Mouse (Mus musculus) layer of hippocampus, adult 9-10 months (tissue): Measurements from ENCODE around the gene Ccdc51.

ENCODE experiments used
- DNase-seq: peaks from one replicate; pipeline ENCODE4 v3.0.0; 2022; ENCODE audit warnings: low spot score

Ccdc51 gene

GRCm38 (mm10) chr9:109057543-109057942 is 24.8 kb upstream of the Ccdc51 start:
- DNase-seq, result no peak

- DNase-seq, result no peak
Observed at GRCm38 (mm10) chr9:109058006-109058765, 24.1 kb upstream of the Ccdc51 start.

GRCm38 (mm10) chr9:109059136-109059903 is 23.0 kb upstream of the Ccdc51 start, which contains the start of gene Trex1:
Trex1 (minus strand) TSS chr9:109059734.
- peak; percentile 91 for DNase-seq

- DNase-seq, result no peak
Observed at GRCm38 (mm10) chr9:109060184-109060897, 22.0 kb upstream of the Ccdc51 start.

GRCm38 (mm10) chr9:109060898-109061295 is 21.4 kb upstream of the Ccdc51 start:
- no peak for DNase-seq

- DNase-seq, result no peak
Observed at GRCm38 (mm10) chr9:109068095-109068735, 14.1 kb upstream of the Ccdc51 start.

GRCm38 (mm10) chr9:109073661-109074573 is 8.4 kb upstream of the Ccdc51 start, which contains the start of gene Atrip:
Atrip (minus strand) TSS chr9:109074124.
- peak; percentile 75 for DNase-seq

- DNase-seq, result no peak
Observed at GRCm38 (mm10) chr9:109080516-109080915, 1.8 kb upstream of the Ccdc51 start.

GRCm38 (mm10) chr9:109081749-109082123 is 557 bp upstream of the Ccdc51 start:
- no peak for DNase-seq

- DNase-seq, result no peak
Observed at GRCm38 (mm10) chr9:109084922-109085321, 2.6 kb downstream of the Ccdc51 start.

- no peak for DNase-seq
Observed at GRCm38 (mm10) chr9:109087987-109088386, 5.7 kb downstream of the Ccdc51 start.

GRCm38 (mm10) chr9:109090446-109090845 is 8.2 kb downstream of the Ccdc51 start:
- no peak for DNase-seq

- no peak for DNase-seq
Observed at GRCm38 (mm10) chr9:109091802-109092201, 9.5 kb downstream of the Ccdc51 start.

- no peak for DNase-seq
Observed at GRCm38 (mm10) chr9:109092799-109093198, 10.5 kb downstream of the Ccdc51 start.

GRCm38 (mm10) chr9:109093786-109094552 is 11.7 kb downstream of the Ccdc51 start:
- DNase-seq, result no peak

- no peak for DNase-seq
Observed at GRCm38 (mm10) chr9:109094553-109095136, 12.4 kb downstream of the Ccdc51 start.

GRCm38 (mm10) chr9:109095137-109095982 is 13.1 kb downstream of the Ccdc51 start, which contains the start of gene Plxnb1:
Plxnb1 (plus strand) TSS chr9:109095389.
- DNase-seq, result no peak

- DNase-seq, result no peak
Observed at GRCm38 (mm10) chr9:109096251-109096661, 14.0 kb downstream of the Ccdc51 start.

- no peak for DNase-seq
Observed at GRCm38 (mm10) chr9:109096856-109097255, 14.6 kb downstream of the Ccdc51 start.
